Mouse (Mus musculus): Measurements from ENCODE around the gene Hrk. TPM values are rescaled to one million over a fixed set of nuclear protein-coding genes. Genes with fewer than 3 reads are reported as not detected.

The Hrk gene
- polyA plus RNA-seq, 1 experiment from 2014 or later = 0.72 TPM

DNA sequence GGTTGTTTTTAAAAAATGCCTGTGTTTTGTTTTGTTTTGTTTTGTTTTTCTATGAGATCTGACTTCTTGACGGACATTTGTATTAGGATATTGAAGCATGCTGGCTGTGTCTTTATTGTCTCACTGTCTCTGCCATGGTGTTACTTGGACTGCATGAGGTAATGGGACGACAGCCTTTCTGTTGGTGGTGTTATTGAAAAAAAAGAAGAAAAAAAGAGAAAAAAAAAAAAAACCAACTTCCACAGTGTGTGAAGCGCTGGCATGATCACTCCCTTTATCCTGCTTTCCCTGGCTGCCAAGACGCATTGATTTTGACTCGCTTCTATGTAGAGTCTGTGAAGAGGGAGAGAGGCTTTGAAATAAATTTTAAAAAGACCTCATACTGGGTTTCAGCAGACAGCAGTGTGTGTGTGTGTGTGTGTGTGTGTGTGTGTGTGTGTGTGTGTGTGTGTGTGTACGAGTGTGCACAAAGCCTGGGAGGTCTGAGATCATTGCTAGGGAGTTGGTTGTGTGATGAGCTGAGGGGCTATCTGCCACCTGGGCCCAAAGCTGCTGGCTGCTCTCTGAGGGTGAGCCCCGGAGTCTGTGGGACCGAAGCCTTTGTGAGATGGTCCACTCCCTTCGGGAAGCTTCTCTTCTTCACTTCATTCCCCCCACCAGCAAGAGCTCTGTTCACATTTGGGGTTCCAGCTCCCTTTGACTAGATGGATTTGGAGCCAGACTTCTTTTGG is 22.6 kb downstream of the Hrk start:
- H3K4me3 ChIP-seq (ENCODE audit: low read depth, low read length) = no peak overlapping the region
- no peak overlapping the region for H3K27ac ChIP-seq (ENCODE audit: low read length)
- H3K9ac ChIP-seq (replicated peaks; ENCODE audit: low read depth, low read length) = no peak overlapping the region
- H3K4me1 ChIP-seq (ENCODE audit: control insufficient read depth, insufficient read depth, low read length) = no peaks in the 10 kb centered on the region
- no peaks in the 10 kb centered on the region for H3K27me3 ChIP-seq (ENCODE audit: control insufficient read depth, insufficient read depth, low read length)
- no peaks in the 10 kb centered on the region for H3K36me3 ChIP-seq (ENCODE audit: control insufficient read depth, insufficient read depth, low read length)
- WGBS = 81% methylated on average over 9 of the region's 9 CpGs
- H3K4me2 ChIP-seq (replicated peaks; ENCODE audit: low read depth, low read length) = no peak overlapping the region
- no peaks in the 10 kb centered on the region for H3K9me3 ChIP-seq (ENCODE audit: control insufficient read depth, low read depth, low read length)
- ATAC-seq (ENCODE audit: insufficient number of reproducible peaks, insufficient read depth, low FRiP score, low read depth) = no peak

DNA sequence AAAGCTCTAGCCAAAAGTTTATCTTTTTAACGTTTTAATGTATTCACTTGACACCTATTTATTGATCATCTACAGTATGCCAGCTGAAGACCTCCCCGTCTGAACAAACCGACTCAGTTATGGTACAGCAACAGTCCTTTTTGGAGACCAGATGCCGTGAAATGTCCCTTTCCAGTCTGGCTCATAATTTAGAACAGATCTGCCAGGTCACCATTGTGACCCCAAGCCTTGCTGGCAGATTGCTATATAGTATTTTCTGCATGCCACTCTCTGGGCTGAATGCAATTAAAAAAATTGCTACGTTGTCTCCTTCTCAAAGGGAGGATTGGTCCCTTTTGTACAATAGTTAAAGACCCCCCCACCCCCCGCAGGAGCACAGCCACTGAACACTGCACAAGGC is 23.9 kb downstream of the Hrk start:
- no peak overlapping the region for H3K9ac ChIP-seq (replicated peaks; ENCODE audit: low read depth, low read length)
- H3K9me3 ChIP-seq (ENCODE audit: control insufficient read depth, low read depth, low read length) = no peaks in the 10 kb centered on the region
- no peaks in the 10 kb centered on the region for H3K4me1 ChIP-seq (ENCODE audit: control insufficient read depth, insufficient read depth, low read length)
- no peak for ATAC-seq (ENCODE audit: insufficient number of reproducible peaks, insufficient read depth, low FRiP score, low read depth)
- H3K27me3 ChIP-seq (ENCODE audit: control insufficient read depth, insufficient read depth, low read length) = no peaks in the 10 kb centered on the region
- no peak overlapping the region for H3K4me3 ChIP-seq (ENCODE audit: low read depth, low read length)
- H3K27ac ChIP-seq (ENCODE audit: low read length) = no peak overlapping the region
- H3K4me2 ChIP-seq (replicated peaks; ENCODE audit: low read depth, low read length) = no peak overlapping the region
- H3K36me3 ChIP-seq (ENCODE audit: control insufficient read depth, insufficient read depth, low read length) = no peaks in the 10 kb centered on the region
- 63% methylated on average over 6 of the region's 6 CpGs for WGBS

DNA sequence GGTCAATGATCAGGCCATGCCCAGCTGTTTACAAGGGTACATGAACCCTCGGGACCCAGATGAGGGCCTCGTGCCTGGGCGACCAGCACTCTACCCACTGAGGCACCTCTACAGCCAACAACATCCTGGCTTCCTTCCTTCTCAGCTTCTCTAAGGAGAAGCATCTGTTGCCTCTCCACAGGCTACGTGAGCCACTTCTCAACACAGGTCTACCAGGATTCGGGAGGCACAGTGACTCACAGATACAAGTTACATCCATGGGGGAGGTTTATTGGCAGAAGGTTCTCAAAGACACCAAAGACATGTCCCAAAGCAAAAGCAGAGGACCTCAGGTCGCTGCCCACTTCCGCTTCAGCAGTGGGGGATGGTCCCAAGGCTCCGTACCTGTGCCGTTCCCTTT is 26.0 kb downstream of the Hrk start:
- no peak overlapping the region for H3K27ac ChIP-seq (ENCODE audit: low read length)
- WGBS = 71% methylated on average over 9 of the region's 9 CpGs

DNA sequence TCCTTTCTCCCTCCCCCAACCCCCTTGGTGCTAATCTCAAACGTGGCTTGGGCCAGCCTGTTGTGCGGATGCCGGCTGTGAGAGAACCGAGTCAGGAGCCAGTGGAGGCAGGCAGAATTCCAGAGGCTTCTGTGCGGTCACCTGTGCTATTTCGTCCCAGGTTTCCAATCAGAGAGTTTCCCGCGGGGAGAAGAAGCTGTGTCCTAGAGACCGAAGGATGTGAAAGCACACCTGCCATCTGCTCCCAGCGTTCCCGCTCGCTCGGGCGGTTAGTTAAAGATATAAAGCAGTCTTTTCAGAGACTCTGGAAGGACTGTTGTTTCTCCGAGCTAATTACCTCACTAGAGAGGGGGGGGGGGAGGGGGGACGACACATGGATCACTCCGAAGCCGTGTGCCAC is 27.8 kb downstream of the Hrk start:
- H3K9me3 ChIP-seq (ENCODE audit: control insufficient read depth, low read depth, low read length) = no peaks in the 10 kb centered on the region
- H3K9ac ChIP-seq (replicated peaks; ENCODE audit: low read depth, low read length) = no peak overlapping the region
- H3K27me3 ChIP-seq (ENCODE audit: control insufficient read depth, insufficient read depth, low read length) = no peaks in the 10 kb centered on the region
- ATAC-seq (ENCODE audit: insufficient number of reproducible peaks, insufficient read depth, low FRiP score, low read depth) = no peak
- 28% methylated on average over 18 of the region's 18 CpGs for WGBS
- no peaks in the 10 kb centered on the region for H3K36me3 ChIP-seq (ENCODE audit: control insufficient read depth, insufficient read depth, low read length)
- no peaks in the 10 kb centered on the region for H3K4me1 ChIP-seq (ENCODE audit: control insufficient read depth, insufficient read depth, low read length)
- H3K27ac ChIP-seq (ENCODE audit: low read length) = no peak overlapping the region
- no peak overlapping the region for H3K4me2 ChIP-seq (replicated peaks; ENCODE audit: low read depth, low read length)
- H3K4me3 ChIP-seq (ENCODE audit: low read depth, low read length) = no peak overlapping the region

More for the DNA sequence above, 26.0 kb downstream of the Hrk start:
- Histone ChIP-seq H3K4me1 (ENCODE audit: control insufficient read depth, insufficient read depth, low read length) (no peaks in the 10 kb centered on the region), H3K9ac (replicated peaks; ENCODE audit: low read depth, low read length) (no peak overlapping the region), H3K36me3 (ENCODE audit: control insufficient read depth, insufficient read depth, low read length) (no peaks in the 10 kb centered on the region), H3K4me3 (ENCODE audit: low read depth, low read length) (no peak overlapping the region), H3K27me3 (ENCODE audit: control insufficient read depth, insufficient read depth, low read length) (no peaks in the 10 kb centered on the region), H3K4me2 (replicated peaks; ENCODE audit: low read depth, low read length) (no peak overlapping the region), H3K9me3 (ENCODE audit: control insufficient read depth, low read depth, low read length) (no peaks in the 10 kb centered on the region)
- ATAC-seq (ENCODE audit: insufficient number of reproducible peaks, insufficient read depth, low FRiP score, low read depth) = no peak

DNA sequence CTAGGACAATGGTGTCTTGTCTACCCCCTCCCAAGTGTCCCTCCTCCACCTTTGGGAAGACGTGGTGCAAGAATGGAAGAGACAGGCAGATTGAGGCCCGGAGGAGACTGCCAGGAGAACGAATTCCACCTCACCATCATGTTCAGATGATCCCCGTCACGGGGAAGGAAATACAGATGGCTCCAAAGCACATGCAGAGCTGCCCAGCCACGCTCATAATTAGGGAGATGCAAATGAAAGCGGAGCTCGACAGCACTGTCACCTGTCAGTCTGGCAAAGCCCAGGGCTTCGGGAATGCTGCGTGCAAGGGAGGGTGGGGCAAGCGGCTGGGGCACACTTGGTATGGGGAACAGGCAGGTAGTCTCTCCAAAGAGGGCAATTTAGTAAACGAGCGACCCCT is 33.0 kb downstream of the Hrk start:
- H3K4me3 ChIP-seq (ENCODE audit: low read depth, low read length) = no peak overlapping the region
- 72% methylated on average over 13 of the region's 13 CpGs for WGBS
- no peaks in the 10 kb centered on the region for H3K9me3 ChIP-seq (ENCODE audit: control insufficient read depth, low read depth, low read length)
- no peak overlapping the region for H3K4me2 ChIP-seq (replicated peaks; ENCODE audit: low read depth, low read length)
- H3K9ac ChIP-seq (replicated peaks; ENCODE audit: low read depth, low read length) = no peak overlapping the region
- ATAC-seq (ENCODE audit: insufficient number of reproducible peaks, insufficient read depth, low FRiP score, low read depth) = no peak
- H3K36me3 ChIP-seq (ENCODE audit: control insufficient read depth, insufficient read depth, low read length) = no peaks in the 10 kb centered on the region
- no peak overlapping the region for H3K27ac ChIP-seq (ENCODE audit: low read length)
- no peaks in the 10 kb centered on the region for H3K27me3 ChIP-seq (ENCODE audit: control insufficient read depth, insufficient read depth, low read length)
- H3K4me1 ChIP-seq (ENCODE audit: control insufficient read depth, insufficient read depth, low read length) = no peaks in the 10 kb centered on the region

DNA sequence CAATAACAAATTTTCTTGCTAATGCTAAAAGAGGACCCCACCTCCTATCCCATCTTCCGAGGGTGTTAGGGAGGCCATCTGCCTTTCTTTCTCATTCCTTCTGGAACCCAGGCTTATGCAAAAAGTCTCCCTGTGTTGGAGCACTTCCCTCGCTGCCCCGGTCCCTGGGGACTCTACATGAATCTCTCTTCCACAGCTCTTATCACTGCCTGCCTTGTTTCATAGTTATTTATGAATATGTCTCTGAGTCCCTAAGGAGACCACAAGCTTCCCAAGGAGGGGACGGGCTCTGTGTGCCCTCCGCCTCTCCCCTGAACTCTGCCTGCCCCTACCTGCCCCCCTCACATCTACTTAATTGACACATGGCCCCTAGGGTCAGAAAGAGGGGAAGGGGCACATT is 35.2 kb downstream of the Hrk start:
- Histone ChIP-seq H3K4me1 (ENCODE audit: control insufficient read depth, insufficient read depth, low read length) (no peaks in the 10 kb centered on the region), H3K27ac (ENCODE audit: low read length) (no peak overlapping the region), H3K9ac (replicated peaks; ENCODE audit: low read depth, low read length) (no peak overlapping the region), H3K4me2 (replicated peaks; ENCODE audit: low read depth, low read length) (no peak overlapping the region), H3K9me3 (ENCODE audit: control insufficient read depth, low read depth, low read length) (no peaks in the 10 kb centered on the region), H3K27me3 (ENCODE audit: control insufficient read depth, insufficient read depth, low read length) (no peaks in the 10 kb centered on the region), H3K4me3 (ENCODE audit: low read depth, low read length) (no peak overlapping the region), H3K36me3 (ENCODE audit: control insufficient read depth, insufficient read depth, low read length) (no peaks in the 10 kb centered on the region)
- WGBS = 58% methylated on average over 5 of the region's 5 CpGs
- no peak for ATAC-seq (ENCODE audit: insufficient number of reproducible peaks, insufficient read depth, low FRiP score, low read depth)

DNA sequence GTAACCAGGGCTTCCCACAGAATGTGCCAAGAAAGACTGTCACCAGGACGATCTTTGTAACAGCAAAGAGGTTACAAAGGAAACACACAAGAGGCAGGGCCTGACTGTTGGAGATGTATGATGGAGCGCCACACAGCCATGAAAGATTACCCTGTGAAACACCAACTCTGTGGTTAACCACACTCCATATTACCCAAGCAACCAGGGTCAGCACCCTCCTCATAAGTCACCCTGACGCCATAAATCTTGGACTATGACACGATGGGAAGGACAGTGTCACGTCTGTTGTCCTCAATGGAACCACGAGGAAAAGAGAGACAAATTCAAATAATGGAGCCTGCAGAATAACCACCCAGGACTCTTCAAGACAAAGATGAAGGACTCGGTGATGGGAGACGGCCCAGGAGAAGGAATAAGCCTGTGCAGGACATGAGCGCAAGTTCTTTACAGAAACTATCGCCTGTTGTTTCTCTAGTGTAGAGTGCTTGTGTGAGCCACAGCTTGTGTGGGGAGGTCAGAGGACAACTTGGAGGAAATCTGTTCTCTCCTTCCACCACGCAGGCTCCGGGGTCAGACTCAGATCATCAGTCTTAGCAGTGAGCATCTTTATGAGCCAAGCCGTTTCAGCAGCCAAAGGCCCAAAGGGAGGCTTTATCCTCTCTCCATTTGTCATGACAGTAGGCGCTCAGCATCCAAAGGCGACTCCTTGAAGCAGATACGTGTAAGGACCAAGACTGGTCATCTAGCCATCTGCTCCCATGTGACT is 40.4 kb downstream of the Hrk start:
- Histone ChIP-seq H3K36me3 (ENCODE audit: control insufficient read depth, insufficient read depth, low read length) (no peaks in the 10 kb centered on the region), H3K4me3 (ENCODE audit: low read depth, low read length) (no peak overlapping the region), H3K9me3 (ENCODE audit: control insufficient read depth, low read depth, low read length) (no peaks in the 10 kb centered on the region), H3K27ac (ENCODE audit: low read length) (no peak overlapping the region), H3K9ac (replicated peaks; ENCODE audit: low read depth, low read length) (no peak overlapping the region), H3K4me1 (ENCODE audit: control insufficient read depth, insufficient read depth, low read length) (no peaks in the 10 kb centered on the region), H3K27me3 (ENCODE audit: control insufficient read depth, insufficient read depth, low read length) (no peaks in the 10 kb centered on the region), H3K4me2 (replicated peaks; ENCODE audit: low read depth, low read length) (no peak overlapping the region)
- ATAC-seq (ENCODE audit: insufficient number of reproducible peaks, insufficient read depth, low FRiP score, low read depth) = no peak
- WGBS = 45% methylated on average over 16 of the region's 16 CpGs

DNA sequence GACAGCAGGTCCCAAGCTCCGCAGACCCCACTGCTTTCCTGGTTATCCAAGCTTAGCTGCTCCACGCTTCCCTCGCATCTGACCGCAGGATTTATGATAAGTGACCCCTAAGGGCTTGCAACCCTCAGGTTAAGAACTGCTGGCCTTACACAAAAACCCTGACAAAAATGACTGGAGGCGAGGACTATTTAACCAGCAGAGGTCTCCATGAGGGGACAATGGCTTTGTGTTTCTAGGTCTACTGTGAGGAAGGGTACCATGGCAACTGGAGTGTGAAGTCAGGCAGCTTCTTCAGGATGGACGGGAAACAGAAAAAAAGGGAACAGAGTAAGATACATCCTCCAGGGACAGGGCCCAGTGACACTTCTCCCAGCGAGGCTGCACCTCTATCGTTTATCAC is 41.4 kb downstream of the Hrk start:
- no peaks in the 10 kb centered on the region for H3K36me3 ChIP-seq (ENCODE audit: control insufficient read depth, insufficient read depth, low read length)
- WGBS = 77% methylated on average over 8 of the region's 8 CpGs

More for the DNA sequence above, 41.4 kb downstream of the Hrk start:
- Histone ChIP-seq H3K27ac (ENCODE audit: low read length) (no peak overlapping the region), H3K4me3 (ENCODE audit: low read depth, low read length) (no peak overlapping the region), H3K4me2 (replicated peaks; ENCODE audit: low read depth, low read length) (no peak overlapping the region), H3K4me1 (ENCODE audit: control insufficient read depth, insufficient read depth, low read length) (no peaks in the 10 kb centered on the region), H3K9me3 (ENCODE audit: control insufficient read depth, low read depth, low read length) (no peaks in the 10 kb centered on the region), H3K9ac (replicated peaks; ENCODE audit: low read depth, low read length) (no peak overlapping the region), H3K27me3 (ENCODE audit: control insufficient read depth, insufficient read depth, low read length) (no peaks in the 10 kb centered on the region)
- no peak for ATAC-seq (ENCODE audit: insufficient number of reproducible peaks, insufficient read depth, low FRiP score, low read depth)
